Mouse (Mus musculus): Measurements from ENCODE around the gene Psg26. TPM values are rescaled to one million over a fixed set of nuclear protein-coding genes. Genes with fewer than 3 reads are reported as not detected.

Psg26 gene
- polyA plus RNA-seq (2017; shearing (Covaris generic)) = under 1 TPM in 1 of 2 experiments, not detected in 1; 0.11 TPM

GRCm38 (mm10) chr7:18484077-18484476 lies at the start of gene Psg26:
Psg26 (minus strand) TSS chr7:18484177.

GRCm38 (mm10) chr7:18532169-18532568 lies 48.2 kb upstream of the Psg26 start, which contains the start of gene Psg25:
Psg25 (minus strand) TSS chr7:18532269.

GRCm38 (mm10) chr7:18431941-18432340 lies 52.0 kb downstream of the Psg26 start, which contains the start of gene Psg28:
Psg28 (minus strand) TSS chr7:18432041.

Other genes starting within 250 kb of the Psg26 start
- gene Mill1, start 238.8 kb downstream of the Psg26 start, polyA plus RNA-seq (2017; shearing (Covaris generic)) = not detected
- not detected for gene Psg18, start 129.2 kb downstream of the Psg26 start, polyA plus RNA-seq (2017; shearing (Covaris generic))
- gene Psg28, start 52.1 kb downstream of the Psg26 start, polyA plus RNA-seq (2017; shearing (Covaris generic)) = under 1 TPM in 1 of 2 experiments, not detected in 1; 0.09 TPM
- gene Psg25, start 48.1 kb upstream of the Psg26 start, polyA plus RNA-seq (2017; shearing (Covaris generic)) = not detected
- gene Psg27, start 83.1 kb upstream of the Psg26 start, polyA plus RNA-seq (2017; shearing (Covaris generic)) = not detected
- gene Psg23, start 132.3 kb upstream of the Psg26 start, polyA plus RNA-seq (2017; shearing (Covaris generic)) = under 1 TPM; 0.11 to 0.14 TPM
- under 1 TPM in 1 of 2 experiments, not detected in 1; 0.17 TPM for gene Psg21, start 172.5 kb upstream of the Psg26 start, polyA plus RNA-seq (2017; shearing (Covaris generic))
- not detected for gene Psg20, start 202.0 kb upstream of the Psg26 start, polyA plus RNA-seq (2017; shearing (Covaris generic))
- not detected for gene Psg22, start 233.9 kb upstream of the Psg26 start, polyA plus RNA-seq (2017; shearing (Covaris generic))